Mouse (Mus musculus): Measurements from ENCODE around the gene Nqo1.

The Nqo1 gene

GRCm38 (mm10) chr8:107403038-107403781, at the start of gene Nqo1:
Gene Nqo1, minus strand, starts transcription at chr8:107403206.
- DNase-seq (ENCODE audit: low spot score in 2 of 2): peak; percentile 76 to 84

GRCm38 (mm10) chr8:107451414-107452066, 48.5 kb upstream of the Nqo1 start:
- DNase-seq (ENCODE audit: low spot score in 2 of 2): no peak

- no peak for DNase-seq (ENCODE audit: low spot score in 2 of 2)
These were observed 46.6 kb upstream of the Nqo1 start for GRCm38 (mm10) chr8:107449655-107450054.

- DNase-seq (ENCODE audit: low spot score in 2 of 2): no peak
These were observed 46.1 kb upstream of the Nqo1 start for GRCm38 (mm10) chr8:107449130-107449529.

GRCm38 (mm10) chr8:107448382-107448889, 45.4 kb upstream of the Nqo1 start:
- DNase-seq (ENCODE audit: low spot score in 2 of 2): peak in 1 of 2 experiments; percentile 17

GRCm38 (mm10) chr8:107447713-107448112, 44.7 kb upstream of the Nqo1 start:
- no peak for DNase-seq (ENCODE audit: low spot score in 2 of 2)

- DNase-seq (ENCODE audit: low spot score in 2 of 2): no peak
These were observed 41.6 kb upstream of the Nqo1 start for GRCm38 (mm10) chr8:107444626-107445025.

- peak; percentile 30 to 60 for DNase-seq (ENCODE audit: low spot score in 2 of 2)
These were observed 37.0 kb upstream of the Nqo1 start for GRCm38 (mm10) chr8:107439880-107440625.

- DNase-seq (ENCODE audit: low spot score in 2 of 2): no peak
These were observed 34.7 kb upstream of the Nqo1 start for GRCm38 (mm10) chr8:107437711-107438110.

GRCm38 (mm10) chr8:107436841-107437421, 33.9 kb upstream of the Nqo1 start:
- DNase-seq (ENCODE audit: low spot score in 2 of 2): peak; percentile 68 to 76

GRCm38 (mm10) chr8:107435962-107436831, 33.2 kb upstream of the Nqo1 start, which contains the start of gene Wwp2:
Gene Wwp2, plus strand, starts transcription at chr8:107436365.
- DNase-seq (ENCODE audit: low spot score in 2 of 2): peak; percentile 81 to 92

- DNase-seq (ENCODE audit: low spot score in 2 of 2): no peak
These were observed 32.5 kb upstream of the Nqo1 start for GRCm38 (mm10) chr8:107435421-107435961.

- DNase-seq (ENCODE audit: low spot score in 2 of 2): no peak
These were observed 27.8 kb upstream of the Nqo1 start for GRCm38 (mm10) chr8:107430821-107431220.

- no peak for DNase-seq (ENCODE audit: low spot score in 2 of 2)
These were observed 22.2 kb upstream of the Nqo1 start for GRCm38 (mm10) chr8:107425230-107425597.

- peak; percentile 97 to 100 for DNase-seq (ENCODE audit: low spot score in 2 of 2)
These were observed 21.7 kb upstream of the Nqo1 start, which contains the start of gene Nob1 for GRCm38 (mm10) chr8:107424597-107425229. Gene Nob1, minus strand, starts transcription at chr8:107425051.

GRCm38 (mm10) chr8:107424176-107424575, 21.2 kb upstream of the Nqo1 start:
- DNase-seq (ENCODE audit: low spot score in 2 of 2): no peak

- no peak for DNase-seq (ENCODE audit: low spot score in 2 of 2)
These were observed 14.0 kb upstream of the Nqo1 start for GRCm38 (mm10) chr8:107417001-107417400.

GRCm38 (mm10) chr8:107413881-107414280, 10.9 kb upstream of the Nqo1 start:
- DNase-seq (ENCODE audit: low spot score in 2 of 2): no peak

- no peak for DNase-seq (ENCODE audit: low spot score in 2 of 2)
These were observed 9.5 kb upstream of the Nqo1 start for GRCm38 (mm10) chr8:107412552-107412951.

- DNase-seq (ENCODE audit: low spot score in 2 of 2): no peak
These were observed 8.4 kb upstream of the Nqo1 start for GRCm38 (mm10) chr8:107411391-107411790.

Measured in spleen, postnatal 4 days (tissue).